Mouse (Mus musculus) midbrain, embryonic 16.5 days (tissue): Measurements from ENCODE around the gene Txndc15. TPM values are rescaled to one million over a fixed set of nuclear protein-coding genes. Genes with fewer than 3 reads are reported as not detected.
A peak's percentile ranks its signal among the peaks of the same experiment; 100 is the strongest.

Experiments
- ATAC-seq: fragments of 200-750 bp; cut with Nextera tagmentation; 2 replicates; pipeline ENCODE4 v1.8.0; 2017; ENCODE audit warnings: moderate TSS enrichment
- H3K27ac ChIP-seq: fragments of 300-500 bp; sonication (generic); 2 replicates; pipeline ENCODE4 v1.5.1; 2014; ENCODE audit warnings: mild to moderate bottlenecking, low read length, mixed read lengths
- H3K27me3 ChIP-seq: fragments of 300-500 bp; sonication (generic); 2 replicates; pipeline ENCODE4 v1.6.1; 2014; ENCODE audit warnings: low read depth, low read length, mixed read lengths; ENCODE audit not compliant: control insufficient read depth, insufficient read depth
- H3K36me3 ChIP-seq: fragments of 300-500 bp; sonication (generic); 2 replicates; pipeline ENCODE4 v1.6.1; 2014; ENCODE audit warnings: mild to moderate bottlenecking, low read length, moderate library complexity, mixed read lengths; ENCODE audit not compliant: control insufficient read depth, insufficient read depth
- H3K4me1 ChIP-seq: fragments of 300-500 bp; sonication (generic); 2 replicates; pipeline ENCODE4 v1.6.1; 2014; ENCODE audit warnings: mild to moderate bottlenecking, low read length, mixed read lengths; ENCODE audit not compliant: control insufficient read depth, insufficient read depth
- H3K4me2 ChIP-seq: fragments of 300-500 bp; sonication (generic); 2 replicates; pipeline ENCODE4 v1.6.1; 2014; ENCODE audit warnings: mild to moderate bottlenecking, low read length, mixed read lengths
- H3K4me3 ChIP-seq: fragments of 300-500 bp; sonication (generic); 2 replicates; pipeline ENCODE4 v1.5.1; 2014; ENCODE audit warnings: low read depth, mild to moderate bottlenecking, low read length, moderate library complexity, mixed read lengths
- H3K9ac ChIP-seq: fragments of 300-500 bp; sonication (generic); 2 replicates; pipeline ENCODE4 v1.6.1; 2014; ENCODE audit warnings: low read depth, low read length, mixed read lengths
- H3K9me3 ChIP-seq: fragments of 300-500 bp; sonication (generic); replicated peaks from 2 replicates; pipeline ENCODE4 v1.6.1; 2014; ENCODE audit warnings: mild to moderate bottlenecking, low read length, mixed read lengths; ENCODE audit not compliant: control insufficient read depth, poor library complexity, severe bottlenecking
- WGBS: fragments of 180-500 bp; shearing (Covaris S2); extraction: QIAGEN DNeasy Blood & Tissue Kit; methylation state at CpG from one replicate; pipeline ENCODE4 v1.1.7; 2014; 5-methylcytosine and 5-hydroxymethylcytosine counted together
- polyA plus RNA-seq: library from polyadenylated mRNA; unstranded; fragments of >200 nt; fragmentation: Nextera tagmentation; extraction: Ambion mirVana; gene quantifications from 2 replicates; pipeline ENCODE4 v1.2.1, GENCODE M21; 2015

Gene Txndc15
- polyA plus RNA-seq, 1 experiment from 2014 or later, result 143 TPM

DNA sequence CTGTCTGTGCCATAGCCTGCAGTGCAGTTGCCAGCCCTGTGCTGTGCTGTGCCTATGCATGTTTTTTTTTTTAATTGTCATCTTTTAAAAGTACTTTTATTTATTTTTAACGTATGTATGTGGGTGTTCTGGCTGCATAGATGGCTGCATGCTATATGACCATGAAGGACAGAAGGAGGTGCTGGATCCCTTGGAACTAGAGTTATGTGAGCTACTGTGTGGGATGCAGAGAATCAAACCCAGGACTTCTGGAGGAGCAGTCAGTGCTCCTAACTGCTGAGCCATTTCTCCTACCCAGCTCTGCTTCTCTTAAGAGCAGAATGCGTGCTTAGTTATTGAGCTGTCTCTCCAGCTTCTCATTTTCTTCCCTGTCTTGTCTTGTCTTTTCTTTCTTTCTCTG is 7.5 kb downstream of the Txndc15 start:
- H3K27ac ChIP-seq, result no peak overlapping the region
- WGBS, result 85% methylated on average over 2 of the region's 2 CpGs
- no peak overlapping the region for H3K4me2 ChIP-seq
- H3K27me3 ChIP-seq, result no peaks in the 10 kb centered on the region
- no peak overlapping the region for H3K4me3 ChIP-seq
- no peaks in the 10 kb centered on the region for H3K4me1 ChIP-seq
- no peaks in the 10 kb centered on the region for H3K9me3 ChIP-seq
- no peak for ATAC-seq
- peaks cover 27% of the 10 kb centered on the region for H3K36me3 ChIP-seq
- H3K9ac ChIP-seq, result 0 out of 2 replicates have a peak overlapping the region, but pooled peaks have one; percentile 10

DNA sequence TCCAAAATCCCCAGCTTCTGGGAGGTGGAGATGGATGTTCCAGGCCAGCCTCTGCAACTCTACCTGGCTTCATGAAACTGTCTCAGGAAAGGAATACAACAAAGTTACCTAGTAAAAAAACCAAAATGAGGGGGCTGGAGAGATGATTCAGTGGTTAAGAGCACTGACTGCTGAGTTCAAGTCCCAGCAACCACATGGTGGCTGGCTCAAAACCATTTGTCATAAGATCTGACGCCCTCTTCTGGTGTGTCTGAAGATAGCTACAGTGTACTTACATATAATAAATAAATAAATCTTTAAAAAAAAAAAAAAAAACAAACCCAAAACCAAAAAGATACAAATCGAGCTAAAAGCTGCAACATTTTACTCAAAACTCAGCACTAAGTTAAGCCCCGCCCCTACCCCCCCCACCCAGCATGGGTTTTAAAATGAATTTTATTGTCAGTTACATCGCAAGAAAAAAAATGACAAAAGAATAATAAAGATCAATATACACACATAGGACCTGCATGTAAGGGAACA is 12.2 kb downstream of the Txndc15 start:
- H3K27me3 ChIP-seq, result no peaks in the 10 kb centered on the region
- peak overlapping the region; percentile 96 for H3K27ac ChIP-seq
- H3K9ac ChIP-seq, result peak overlapping the region; percentile 80
- H3K9me3 ChIP-seq, result no peaks in the 10 kb centered on the region
- no peak for ATAC-seq
- H3K36me3 ChIP-seq, result peaks cover 16% of the 10 kb centered on the region
- H3K4me2 ChIP-seq, result peak overlapping the region; percentile 65
- no peaks in the 10 kb centered on the region for H3K4me1 ChIP-seq
- H3K4me3 ChIP-seq, result peak overlapping the region; percentile 57
- WGBS, result 7% methylated on average over 4 of the region's 4 CpGs

DNA sequence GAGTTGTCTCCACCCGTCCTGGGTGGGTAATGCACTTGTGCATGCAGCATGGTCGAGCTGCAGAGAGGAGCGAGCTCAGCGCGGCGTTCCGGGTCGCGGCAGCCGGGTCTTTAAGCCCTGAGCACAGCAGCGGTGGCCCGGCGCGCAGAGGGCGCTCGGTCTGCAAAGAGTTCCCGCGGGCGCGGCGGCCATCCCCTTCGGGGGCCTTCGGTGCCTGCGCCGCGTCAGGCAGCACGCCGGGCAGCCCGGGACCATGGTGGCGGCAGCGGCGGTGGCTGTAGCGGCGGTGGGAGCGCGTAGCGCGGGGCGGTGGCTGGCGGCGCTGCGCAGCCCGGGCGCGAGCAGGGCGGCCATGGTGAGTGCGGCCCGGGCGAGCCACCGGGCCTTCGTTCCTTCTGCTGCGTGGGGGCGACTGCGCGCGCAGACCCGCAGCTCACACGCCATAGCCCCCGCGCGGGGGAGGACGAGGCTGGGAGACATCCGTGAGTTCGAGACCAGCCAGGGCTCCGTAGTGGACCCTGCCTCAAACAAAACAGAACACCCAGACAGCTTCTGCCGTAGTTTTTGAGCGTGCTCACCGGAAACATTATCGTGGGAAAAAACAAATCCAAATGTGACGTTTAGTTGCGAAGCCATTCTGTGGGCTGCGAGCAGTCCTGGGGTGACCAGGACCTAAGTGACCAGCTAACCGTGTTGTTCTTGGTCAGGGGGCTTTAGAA is 12.8 kb downstream of the Txndc15 start, which contains the start of gene Pcbd2:
Gene Pcbd2 (plus strand): TSS at position 249 of the 719 bp plus-strand sequence.
- Histone ChIP-seq H3K4me3 (peak within 1 kb of the TSS; percentile 57), H3K4me2 (peak within 1 kb of the TSS; percentile 65), H3K9ac (peak within 1 kb of the TSS; percentile 80), H3K36me3 (peaks cover 11% of the 10 kb centered on the region), H3K9me3 (no peaks in the 10 kb centered on the region), H3K27me3 (no peaks in the 10 kb centered on the region), H3K27ac (peak within 1 kb of the TSS; percentile 96), H3K4me1 (no peaks in the 10 kb centered on the region)
- ATAC-seq, result peak; percentile 95
- WGBS, result under 1% methylated on average over 72 of the region's 73 CpGs

DNA sequence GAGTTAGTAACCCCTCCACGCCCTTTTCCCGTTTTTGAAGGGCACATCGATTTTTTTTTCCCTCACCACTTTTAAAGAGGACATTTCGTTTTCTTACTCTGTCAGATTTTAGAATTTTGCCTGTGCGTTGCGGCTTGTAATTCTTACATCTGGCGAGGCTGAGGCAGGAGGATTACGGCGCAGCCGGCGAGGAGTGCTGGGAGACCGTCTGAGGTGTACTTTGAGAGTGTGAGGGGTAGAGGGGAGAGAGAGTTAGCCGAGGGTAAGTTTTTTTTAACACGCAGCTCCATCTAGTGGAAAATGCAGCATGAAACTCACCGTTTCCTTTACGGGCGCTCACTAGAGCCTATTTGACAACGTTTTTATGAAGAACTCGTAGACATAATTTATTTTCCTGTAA is 13.4 kb downstream of the Txndc15 start:
- Histone ChIP-seq H3K9me3 (no peaks in the 10 kb centered on the region), H3K4me2 (peak overlapping the region; percentile 65), H3K9ac (peak overlapping the region; percentile 80; the same call in 1 of the 2 replicates), H3K27me3 (no peaks in the 10 kb centered on the region), H3K36me3 (peaks cover 11% of the 10 kb centered on the region), H3K4me1 (no peaks in the 10 kb centered on the region), H3K4me3 (peak overlapping the region; percentile 57), H3K27ac (peak overlapping the region; percentile 96)
- 4% methylated on average over 19 of the region's 19 CpGs for WGBS
- peak; percentile 84 for ATAC-seq

DNA sequence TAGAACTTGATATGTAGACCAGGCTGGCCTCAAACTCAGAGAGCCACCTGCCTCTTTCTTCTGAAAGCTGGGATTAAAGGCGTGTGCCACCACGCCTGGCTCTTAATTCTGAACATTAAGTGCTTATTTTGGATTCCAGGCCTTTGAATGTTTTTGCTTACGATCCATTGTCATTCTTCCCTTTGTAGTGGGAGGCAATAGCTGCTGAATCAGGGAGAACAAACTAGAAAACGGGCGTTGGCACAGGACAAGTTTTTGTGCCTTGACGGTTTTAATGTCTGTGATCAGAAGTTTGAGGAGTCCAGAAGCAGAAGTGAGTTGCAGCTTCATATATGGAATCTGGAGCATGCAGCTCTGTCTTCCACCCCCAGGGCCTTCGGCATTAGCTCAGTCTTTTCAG is 16.3 kb downstream of the Txndc15 start:
- Histone ChIP-seq H3K4me1 (no peaks in the 10 kb centered on the region), H3K9me3 (no peaks in the 10 kb centered on the region), H3K4me2 (no peak overlapping the region), H3K4me3 (no peak overlapping the region), H3K9ac (no peak overlapping the region), H3K27me3 (no peaks in the 10 kb centered on the region), H3K36me3 (peaks cover under 1% of the 10 kb centered on the region; the same call in 1 of the 2 replicates), H3K27ac (no peak overlapping the region)
- ATAC-seq, result no peak
- WGBS, result 86% methylated on average over 7 of the region's 7 CpGs

DNA sequence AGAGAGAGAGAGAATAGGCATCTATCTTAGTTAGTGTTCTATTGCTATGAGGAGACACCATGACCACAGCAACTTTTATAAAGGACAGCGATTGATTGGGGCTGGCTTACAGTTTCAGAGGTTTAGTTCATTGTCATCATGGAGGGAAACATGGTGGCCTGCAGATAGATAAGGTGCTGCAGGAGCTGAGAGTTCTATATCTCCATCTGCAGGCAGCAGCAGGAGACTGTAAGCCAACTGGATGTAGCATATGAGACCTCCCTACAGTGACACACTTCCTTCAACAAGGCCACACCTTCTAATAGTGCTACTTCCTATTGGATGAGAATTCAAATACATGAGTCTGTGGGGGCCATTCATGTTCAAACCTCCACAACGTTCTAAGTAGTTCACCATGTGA is 17.7 kb downstream of the Txndc15 start:
- WGBS, result 81% methylated on average over 2 of the region's 2 CpGs
- no peaks in the 10 kb centered on the region for H3K36me3 ChIP-seq
- no peak overlapping the region for H3K27ac ChIP-seq
- H3K27me3 ChIP-seq, result no peaks in the 10 kb centered on the region
- no peak overlapping the region for H3K9ac ChIP-seq
- no peak overlapping the region for H3K4me3 ChIP-seq
- H3K4me2 ChIP-seq, result no peak overlapping the region
- H3K4me1 ChIP-seq, result no peaks in the 10 kb centered on the region
- H3K9me3 ChIP-seq, result no peaks in the 10 kb centered on the region
- no peak for ATAC-seq

DNA sequence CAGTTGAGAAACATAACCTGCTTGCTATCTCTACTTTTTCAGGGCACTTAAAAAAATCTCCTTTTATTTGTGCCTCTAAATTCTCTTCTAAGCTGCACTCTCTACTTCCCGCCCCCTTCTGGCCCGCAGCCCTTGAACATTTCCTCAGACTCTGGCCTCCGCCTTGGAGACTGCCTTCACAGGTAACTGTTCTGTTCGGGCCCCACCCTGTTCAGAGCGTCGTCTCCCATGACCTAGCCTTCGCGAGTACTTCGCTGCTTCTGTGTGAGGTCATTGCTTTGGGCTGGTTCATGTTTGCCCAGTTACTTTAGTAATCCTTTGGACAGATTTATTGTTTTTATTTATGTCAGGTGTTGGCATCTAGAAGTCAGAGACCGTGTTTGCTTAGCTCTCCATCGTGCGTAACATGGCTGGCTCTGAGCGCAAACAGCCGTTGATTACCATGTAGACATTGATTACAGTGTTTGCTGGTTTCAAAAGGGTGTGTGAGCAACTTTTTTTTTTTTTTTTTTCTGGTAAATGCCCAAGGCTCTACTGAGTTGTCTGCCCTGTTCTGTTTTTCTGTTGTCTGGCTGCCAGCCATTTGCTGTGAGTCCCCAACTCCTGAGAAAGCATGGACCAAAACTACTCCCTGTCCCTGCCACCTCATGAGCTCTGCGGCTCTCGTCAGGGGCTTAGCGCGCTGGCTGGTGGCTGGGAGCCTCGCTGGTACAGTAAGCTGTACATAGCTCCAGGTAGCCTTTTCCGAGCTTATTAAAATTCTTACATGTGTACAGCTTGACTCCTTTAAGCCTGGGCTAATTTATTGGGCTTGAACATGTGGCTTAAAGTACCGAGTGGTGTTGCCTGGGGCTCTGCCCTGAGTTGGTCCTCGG is 19.4 kb downstream of the Txndc15 start:
- Histone ChIP-seq H3K27ac (no peak overlapping the region), H3K27me3 (no peaks in the 10 kb centered on the region), H3K36me3 (no peaks in the 10 kb centered on the region), H3K4me1 (no peaks in the 10 kb centered on the region), H3K4me3 (no peak overlapping the region), H3K9ac (no peak overlapping the region), H3K4me2 (no peak overlapping the region), H3K9me3 (no peaks in the 10 kb centered on the region)
- WGBS, result 87% methylated on average over 22 of the region's 22 CpGs
- ATAC-seq, result no peak

DNA sequence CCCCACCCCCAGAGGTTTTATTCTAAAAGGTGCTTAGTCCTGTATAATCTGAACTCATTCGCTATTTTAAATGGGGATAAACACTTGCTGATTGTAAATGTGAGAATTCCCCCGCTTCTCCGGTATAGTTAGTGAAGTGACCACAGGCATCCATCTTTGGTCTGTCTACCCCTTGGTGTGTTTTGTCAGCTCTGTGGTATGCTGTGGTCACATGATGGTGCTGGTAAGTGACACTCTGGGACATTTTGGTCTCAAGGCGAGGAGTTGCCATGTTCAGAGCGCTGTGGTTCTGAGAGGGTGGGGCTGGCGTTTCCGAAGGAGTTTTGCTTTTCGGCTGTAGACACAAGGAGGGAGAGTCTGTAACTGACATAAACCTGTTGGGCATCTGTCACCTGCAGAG is 23.4 kb downstream of the Txndc15 start:
- Histone ChIP-seq H3K9ac (no peak overlapping the region), H3K36me3 (no peaks in the 10 kb centered on the region), H3K4me2 (no peak overlapping the region), H3K9me3 (no peaks in the 10 kb centered on the region), H3K27me3 (no peaks in the 10 kb centered on the region), H3K4me1 (no peaks in the 10 kb centered on the region), H3K4me3 (no peak overlapping the region), H3K27ac (no peak overlapping the region)
- ATAC-seq, result no peak
- WGBS, result 92% methylated on average over 8 of the region's 8 CpGs

DNA sequence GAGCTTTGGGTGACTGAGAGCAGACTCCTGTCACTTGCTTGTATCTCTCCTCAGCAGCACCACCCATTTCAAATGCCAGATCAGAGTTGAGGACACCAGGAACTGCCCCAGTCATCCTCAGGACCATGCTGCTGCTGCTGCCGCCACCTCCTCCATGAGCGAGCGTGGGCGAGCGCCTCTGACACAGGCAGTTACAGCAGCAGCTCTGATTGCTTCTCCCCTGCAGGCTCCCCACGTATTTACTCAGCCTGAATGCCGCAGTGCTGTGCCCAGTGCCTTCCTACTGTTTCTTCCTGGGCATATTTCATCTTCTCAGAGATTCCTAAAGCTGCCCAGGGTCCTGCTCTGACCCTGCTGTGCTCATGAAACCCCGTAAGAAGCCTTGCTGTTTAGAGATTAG is 27.9 kb downstream of the Txndc15 start:
- Histone ChIP-seq H3K4me3 (no peak overlapping the region), H3K27me3 (no peaks in the 10 kb centered on the region), H3K4me2 (no peak overlapping the region), H3K36me3 (no peaks in the 10 kb centered on the region), H3K27ac (no peak overlapping the region), H3K9ac (no peak overlapping the region), H3K4me1 (no peaks in the 10 kb centered on the region), H3K9me3 (no peaks in the 10 kb centered on the region)
- no peak for ATAC-seq
- WGBS, result 57% methylated on average over 8 of the region's 8 CpGs
